Mouse (Mus musculus) brain, embryonic 14.5 days (tissue): Measurements from ENCODE around the gene Chil5.

Experiments used
- CTCF ChIP-seq: fragments of 200-500 bp; IDR thresholded peaks from 2 replicates; pipeline ENCODE4 v1.5.1; 2012; ENCODE audit warnings: inconsistent platforms, mild to moderate bottlenecking, moderate library complexity, borderline replicate concordance; ENCODE audit not compliant: insufficient read depth, insufficient read length; ENCODE audit errors: extremely low read depth
- POLR2A ChIP-seq: fragments of 200-500 bp; IDR thresholded peaks from 2 replicates; pipeline ENCODE4 v1.6.1; 2012; ENCODE audit warnings: mild to moderate bottlenecking, inconsistent platforms, borderline replicate concordance; ENCODE audit not compliant: poor library complexity, insufficient read depth, insufficient read length, severe bottlenecking; ENCODE audit errors: extremely low read depth

GRCm38 (mm10) chr3:106040306-106040705 is 7.7 kb upstream of the Chil5 start:
- no peak for TF ChIP-seq CTCF
- no peak for TF ChIP-seq POLR2A
